Mouse (Mus musculus) stomach, embryonic 15.5 days (tissue): ENCODE measurements around the gene Ttc16. TPM values are rescaled to one million over a fixed set of nuclear protein-coding genes. Genes with fewer than 3 reads are reported as not detected.
A peak's percentile ranks its signal among the peaks of the same experiment; 100 is the strongest.

Experiments
- ATAC-seq: fragments of 200-750 bp; cut with Nextera tagmentation; 2 replicates; pipeline ENCODE4 v1.8.0; 2017; ENCODE audit warnings: low read depth, moderate number of reproducible peaks, moderate TSS enrichment; ENCODE audit not compliant: insufficient read depth, low FRiP score
- H3K27ac ChIP-seq: fragments of 300-500 bp; sonication (generic); 2 replicates; pipeline ENCODE4 v1.5.1; 2015; ENCODE audit warnings: mild to moderate bottlenecking, inconsistent platforms
- H3K27me3 ChIP-seq: fragments of 300-500 bp; sonication (generic); replicated peaks from 2 replicates; pipeline ENCODE4 v1.6.1; 2015; ENCODE audit warnings: inconsistent platforms
- H3K36me3 ChIP-seq: fragments of 300-500 bp; sonication (generic); 2 replicates; pipeline ENCODE4 v1.6.1; 2015; ENCODE audit warnings: inconsistent platforms
- H3K4me1 ChIP-seq: fragments of 300-500 bp; sonication (generic); 2 replicates; pipeline ENCODE4 v1.6.1; 2015; ENCODE audit warnings: inconsistent platforms
- H3K4me2 ChIP-seq: fragments of 300-500 bp; sonication (generic); 2 replicates; pipeline ENCODE4 v1.6.1; 2015; ENCODE audit warnings: mild to moderate bottlenecking, inconsistent platforms
- H3K4me3 ChIP-seq: fragments of 300-500 bp; sonication (generic); replicated peaks from 2 replicates; pipeline ENCODE4 v1.5.1; 2015; ENCODE audit warnings: inconsistent platforms
- H3K9ac ChIP-seq: fragments of 300-500 bp; sonication (generic); 2 replicates; pipeline ENCODE4 v1.6.1; 2015; ENCODE audit warnings: inconsistent platforms
- H3K9me3 ChIP-seq: fragments of 300-500 bp; sonication (generic); 2 replicates; pipeline ENCODE4 v1.6.1; 2016; ENCODE audit warnings: inconsistent platforms
- WGBS: fragments of 180-500 bp; shearing (Covaris S2); methylation state at CpG from one replicate; pipeline ENCODE4 v1.1.7; 2015; 5-methylcytosine and 5-hydroxymethylcytosine counted together
- polyA plus RNA-seq: library from polyadenylated mRNA; unstranded; fragments of >200 nt; fragmentation: Nextera tagmentation; extraction: Ambion mirVana; gene quantifications from 2 replicates; pipeline ENCODE4 v1.2.1, GENCODE M21; 2015

The Ttc16 gene
- polyA plus RNA-seq, 1 experiment from 2014 or later, result 0.23 TPM

DNA sequence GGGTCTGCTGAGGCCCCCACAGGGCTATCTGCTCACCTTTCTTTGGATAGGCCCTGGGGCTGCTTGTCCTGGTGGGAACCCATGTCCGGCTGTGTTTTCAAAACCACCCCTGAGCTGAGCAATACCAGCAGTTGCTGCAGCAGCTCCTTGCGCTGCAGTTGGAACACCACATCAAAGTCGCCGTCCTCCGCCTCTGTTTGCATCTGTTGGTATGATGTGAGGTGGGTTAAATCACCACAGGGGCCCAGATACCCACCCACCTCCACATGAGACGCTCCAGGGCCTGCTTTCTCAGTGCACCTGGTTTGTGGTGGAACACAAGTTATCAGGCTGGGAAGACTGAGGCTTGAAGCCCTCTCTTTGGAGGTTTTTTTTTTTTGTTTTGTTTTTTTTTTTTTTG is 2.6 kb upstream of the Ttc16 start:
- H3K27me3 ChIP-seq, result no peaks in the 10 kb centered on the region
- no peak overlapping the region for H3K4me3 ChIP-seq
- no peak overlapping the region for H3K27ac ChIP-seq
- no peaks in the 10 kb centered on the region for H3K36me3 ChIP-seq
- peaks cover 10% of the 10 kb centered on the region for H3K4me1 ChIP-seq
- WGBS, result 86% methylated on average over 6 of the region's 6 CpGs
- no peak overlapping the region for H3K9ac ChIP-seq
- ATAC-seq, result no peak
- H3K4me2 ChIP-seq, result no peak overlapping the region
- no peaks in the 10 kb centered on the region for H3K9me3 ChIP-seq

DNA sequence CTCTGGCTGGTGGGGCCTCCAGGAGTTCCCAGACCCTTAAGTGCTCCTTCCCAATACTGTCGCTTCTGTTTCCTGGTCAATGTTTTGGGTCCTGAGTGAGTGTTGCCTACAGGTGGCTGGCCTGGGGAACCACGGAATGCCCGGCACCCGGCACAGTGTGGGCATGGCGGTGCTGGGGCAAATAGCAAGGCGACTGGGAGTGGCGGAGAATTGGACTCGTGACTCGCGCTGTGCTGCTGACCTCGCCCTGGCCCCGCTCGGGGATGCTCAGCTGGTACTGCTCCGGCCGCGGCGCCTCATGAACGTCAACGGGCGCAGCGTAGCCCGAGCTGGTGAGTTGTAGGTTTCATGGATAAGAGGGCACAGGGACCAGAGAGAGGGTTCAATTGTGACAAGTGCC is 759 bp upstream of the Ttc16 start:
- Histone ChIP-seq H3K4me3 (peak overlapping the region; percentile 63), H3K9me3 (no peaks in the 10 kb centered on the region), H3K27ac (no peak overlapping the region), H3K9ac (no peak overlapping the region), H3K4me2 (peak overlapping the region; percentile 90), H3K27me3 (no peaks in the 10 kb centered on the region), H3K4me1 (peaks cover 10% of the 10 kb centered on the region), H3K36me3 (no peaks in the 10 kb centered on the region)
- ATAC-seq, result no peak
- WGBS, result 25% methylated on average over 22 of the region's 22 CpGs

GRCm38 (mm10) chr2:32772626-32773279 is 2.7 kb downstream of the Ttc16 start:
- Histone ChIP-seq H3K9me3 (no peaks in the 10 kb centered on the region), H3K36me3 (no peaks in the 10 kb centered on the region), H3K9ac (no peak overlapping the region), H3K4me1 (peaks cover 14% of the 10 kb centered on the region), H3K4me2 (no peak overlapping the region), H3K4me3 (no peak overlapping the region), H3K27me3 (no peaks in the 10 kb centered on the region), H3K27ac (no peak overlapping the region)
- 76% methylated on average over 8 of the region's 8 CpGs for WGBS
- ATAC-seq, result no peak

- WGBS, result 26% methylated on average over 12 of the region's 12 CpGs
- H3K36me3 ChIP-seq, result no peaks in the 10 kb centered on the region
- no peak overlapping the region for H3K9ac ChIP-seq
- H3K4me3 ChIP-seq, result no peak overlapping the region
- ATAC-seq, result no peak
- H3K27ac ChIP-seq, result no peak overlapping the region
- H3K4me1 ChIP-seq, result peaks cover 14% of the 10 kb centered on the region
- H3K4me2 ChIP-seq, result no peak overlapping the region
- no peaks in the 10 kb centered on the region for H3K27me3 ChIP-seq
- H3K9me3 ChIP-seq, result no peaks in the 10 kb centered on the region
Measured at GRCm38 (mm10) chr2:32771886-32772285, 3.5 kb downstream of the Ttc16 start.

- no peak for ATAC-seq
- Histone ChIP-seq H3K4me2 (no peak overlapping the region), H3K27ac (no peak overlapping the region), H3K36me3 (no peaks in the 10 kb centered on the region), H3K4me1 (peaks cover 3% of the 10 kb centered on the region; the same call in 1 of the 2 replicates), H3K9ac (no peak overlapping the region), H3K9me3 (no peaks in the 10 kb centered on the region), H3K4me3 (no peak overlapping the region), H3K27me3 (no peaks in the 10 kb centered on the region)
- 82% methylated on average over 5 of the region's 5 CpGs for WGBS
Measured at GRCm38 (mm10) chr2:32769327-32770085, 5.9 kb downstream of the Ttc16 start.

DNA sequence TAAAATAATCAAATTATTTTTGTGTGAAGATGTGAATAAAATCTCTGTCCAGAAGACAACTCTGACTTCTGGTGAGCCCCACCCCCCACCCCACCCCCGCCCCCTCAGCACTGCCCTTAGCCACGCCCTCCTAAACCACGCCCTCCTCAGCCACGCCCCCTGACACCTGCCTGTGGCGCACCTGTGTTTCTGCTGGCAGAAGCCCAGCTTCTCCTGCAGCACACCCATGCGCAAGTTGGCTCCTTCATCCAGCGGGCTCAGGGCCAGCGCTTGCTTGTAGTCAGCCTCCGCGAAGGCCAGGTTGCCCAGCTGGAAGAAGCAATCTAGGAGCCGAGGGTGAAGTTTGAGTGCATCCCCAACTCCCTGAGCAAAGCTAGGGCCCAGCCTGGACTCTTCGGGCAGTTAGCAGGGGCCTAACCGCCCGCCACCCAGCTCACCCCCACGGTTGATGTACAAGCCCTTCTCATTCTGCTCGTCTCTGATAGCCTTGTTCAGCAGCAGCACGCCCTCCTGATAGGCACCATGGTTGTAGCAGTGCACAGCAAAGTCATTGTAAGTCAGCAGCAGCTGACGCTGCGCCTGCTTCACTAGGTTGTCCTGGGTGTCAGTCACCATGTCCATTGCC is 6.7 kb downstream of the Ttc16 start:
- Histone ChIP-seq H3K36me3 (no peaks in the 10 kb centered on the region), H3K9ac (no peak overlapping the region), H3K4me1 (peaks cover 3% of the 10 kb centered on the region; the same call in 1 of the 2 replicates), H3K4me2 (no peak overlapping the region), H3K27me3 (no peaks in the 10 kb centered on the region), H3K4me3 (no peak overlapping the region), H3K27ac (no peak overlapping the region), H3K9me3 (no peaks in the 10 kb centered on the region)
- 46% methylated on average over 19 of the region's 19 CpGs for WGBS
- ATAC-seq, result no peak

DNA sequence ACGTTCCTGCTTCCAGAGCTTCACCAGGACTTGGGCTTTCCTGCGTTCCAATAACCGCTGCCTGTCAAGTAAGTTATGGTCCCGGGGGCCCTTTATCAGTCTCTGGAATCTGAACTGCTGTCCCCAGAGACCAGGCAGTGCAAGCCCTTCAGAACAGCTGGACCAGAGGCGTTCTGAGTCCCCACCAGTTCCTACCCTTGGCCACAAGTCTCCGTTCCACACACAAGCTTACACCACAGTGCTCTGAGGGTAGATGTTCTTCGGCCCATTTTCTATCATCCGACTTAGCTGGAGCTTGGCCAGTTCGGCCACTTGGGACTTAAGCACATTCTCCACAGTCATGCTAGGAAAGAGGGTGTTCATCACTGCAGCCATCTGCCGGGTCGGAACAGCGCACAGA is 8.2 kb downstream of the Ttc16 start:
- ATAC-seq, result no peak
- WGBS, result 76% methylated on average over 12 of the region's 12 CpGs
- no peaks in the 10 kb centered on the region for H3K27me3 ChIP-seq

GRCm38 (mm10) chr2:32763353-32763752 is 12.1 kb downstream of the Ttc16 start:
- Histone ChIP-seq H3K27me3 (no peaks in the 10 kb centered on the region), H3K9me3 (no peaks in the 10 kb centered on the region), H3K9ac (no peak overlapping the region), H3K4me2 (no peak overlapping the region), H3K4me1 (no peaks in the 10 kb centered on the region), H3K36me3 (peaks cover 4% of the 10 kb centered on the region), H3K27ac (no peak overlapping the region), H3K4me3 (no peak overlapping the region)
- no peak for ATAC-seq
- WGBS, result 75% methylated on average over 3 of the region's 3 CpGs

More for the DNA sequence above, 8.2 kb downstream of the Ttc16 start:
- Histone ChIP-seq H3K4me1 (peaks cover 3% of the 10 kb centered on the region; the same call in 1 of the 2 replicates), H3K4me2 (no peak overlapping the region), H3K9me3 (no peaks in the 10 kb centered on the region), H3K36me3 (no peaks in the 10 kb centered on the region), H3K9ac (no peak overlapping the region), H3K4me3 (no peak overlapping the region), H3K27ac (no peak overlapping the region)

DNA sequence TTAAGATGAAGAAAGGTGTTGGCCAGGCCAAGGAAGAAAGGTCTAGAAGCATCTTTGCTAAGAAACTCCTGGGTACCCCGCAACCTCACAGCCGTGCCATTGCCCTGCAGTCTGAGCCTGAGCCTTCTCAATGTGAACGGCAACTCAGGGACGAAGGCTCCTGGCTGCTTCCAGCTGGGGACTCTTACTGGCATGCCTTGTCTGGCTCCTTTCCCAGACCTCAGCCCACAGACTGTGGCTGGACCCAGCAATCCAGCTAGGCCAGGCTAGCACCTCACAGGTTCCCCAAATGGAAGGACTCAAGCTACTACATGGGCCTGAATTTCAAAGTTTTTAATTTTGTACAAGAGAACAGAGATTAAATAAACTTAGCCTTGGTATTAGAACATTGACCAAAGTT is 13.6 kb downstream of the Ttc16 start:
- no peaks in the 10 kb centered on the region; the same call in 1 of the 2 replicates for H3K4me1 ChIP-seq
- 82% methylated on average over 4 of the region's 4 CpGs for WGBS
- no peak overlapping the region for H3K4me3 ChIP-seq
- H3K27ac ChIP-seq, result no peak overlapping the region
- H3K27me3 ChIP-seq, result no peaks in the 10 kb centered on the region
- peaks cover 4% of the 10 kb centered on the region for H3K36me3 ChIP-seq
- H3K4me2 ChIP-seq, result no peak overlapping the region
- no peak for ATAC-seq
- no peaks in the 10 kb centered on the region for H3K9me3 ChIP-seq
- H3K9ac ChIP-seq, result no peak overlapping the region

- WGBS, result 87% methylated on average over 14 of the region's 14 CpGs
- Histone ChIP-seq H3K4me3 (no peak overlapping the region), H3K9me3 (no peaks in the 10 kb centered on the region), H3K9ac (no peak overlapping the region), H3K4me1 (no peaks in the 10 kb centered on the region; the same call in 1 of the 2 replicates), H3K4me2 (no peak overlapping the region), H3K27ac (no peak overlapping the region), H3K27me3 (no peaks in the 10 kb centered on the region), H3K36me3 (peaks cover 4% of the 10 kb centered on the region)
- no peak for ATAC-seq
Measured at GRCm38 (mm10) chr2:32761361-32761760, 14.1 kb downstream of the Ttc16 start.

- H3K9me3 ChIP-seq, result no peaks in the 10 kb centered on the region
- ATAC-seq, result no peak
- 89% methylated on average over 2 of the region's 2 CpGs for WGBS
- H3K4me3 ChIP-seq, result no peak overlapping the region
- H3K9ac ChIP-seq, result no peak overlapping the region
- no peak overlapping the region for H3K4me2 ChIP-seq
- H3K4me1 ChIP-seq, result no peaks in the 10 kb centered on the region; the same call in 1 of the 2 replicates
- H3K27me3 ChIP-seq, result no peaks in the 10 kb centered on the region
- no peak overlapping the region for H3K27ac ChIP-seq
- H3K36me3 ChIP-seq, result peaks cover 11% of the 10 kb centered on the region
Measured at GRCm38 (mm10) chr2:32759001-32759400, 16.4 kb downstream of the Ttc16 start.

- Histone ChIP-seq H3K27me3 (no peaks in the 10 kb centered on the region), H3K36me3 (peaks cover 11% of the 10 kb centered on the region), H3K4me1 (no peaks in the 10 kb centered on the region; the same call in 1 of the 2 replicates), H3K27ac (no peak overlapping the region), H3K9me3 (no peaks in the 10 kb centered on the region), H3K9ac (no peak overlapping the region), H3K4me3 (no peak overlapping the region), H3K4me2 (no peak overlapping the region)
- WGBS, result 64% methylated on average over 8 of the region's 8 CpGs
- ATAC-seq, result no peak
Measured at GRCm38 (mm10) chr2:32758503-32758902, 16.9 kb downstream of the Ttc16 start.
